Mouse (Mus musculus): ENCODE results near the gene Gm10719.
"Not testable (repeated sequence)": the region's sequence is repeated elsewhere in the genome, so short reads cannot be mapped to it uniquely, and the experiment has no call there.

DNA sequence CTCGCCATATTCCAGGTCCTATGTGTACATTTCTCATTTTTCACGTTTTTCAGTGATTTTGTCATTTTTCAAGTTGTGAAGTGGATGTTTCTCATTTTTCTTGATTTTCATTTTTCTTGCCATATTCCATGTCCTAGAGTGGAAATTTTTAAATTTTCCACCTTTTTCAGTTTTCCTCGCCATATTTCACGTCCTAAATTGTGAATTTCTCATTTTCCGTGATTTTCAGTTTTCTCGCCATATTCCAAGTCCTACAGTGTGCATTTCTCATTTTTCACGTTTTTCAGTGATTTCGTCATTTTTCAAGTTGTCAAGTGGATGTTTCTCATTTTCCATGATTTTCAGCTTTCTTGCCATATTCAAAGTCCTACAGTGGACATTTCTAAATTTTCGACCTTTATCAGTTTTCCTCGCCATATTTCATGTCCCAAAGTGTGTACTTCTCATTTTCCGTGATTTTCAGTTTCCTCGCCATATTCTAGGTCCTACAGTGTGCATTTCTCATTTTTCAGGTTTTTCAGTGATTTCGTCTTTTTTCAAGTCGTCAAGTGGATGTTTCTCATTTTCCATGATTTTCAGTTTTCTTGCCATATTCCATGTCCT is 14.3 kb upstream of the Gm10719 start, which contains the start of gene Gm11168:
- TF ChIP-seq POLR2A (IDR thresholded peaks at IDR 0.05; ENCODE audit: borderline replicate concordance, extremely low read depth, low read depth, low read length); CTCF (IDR thresholded peaks at IDR 0.05; ENCODE audit: insufficient read depth, low read length): not testable (repeated sequence)

Measured in lung, adult 2 months (tissue).